In the genomic region with DNA sequence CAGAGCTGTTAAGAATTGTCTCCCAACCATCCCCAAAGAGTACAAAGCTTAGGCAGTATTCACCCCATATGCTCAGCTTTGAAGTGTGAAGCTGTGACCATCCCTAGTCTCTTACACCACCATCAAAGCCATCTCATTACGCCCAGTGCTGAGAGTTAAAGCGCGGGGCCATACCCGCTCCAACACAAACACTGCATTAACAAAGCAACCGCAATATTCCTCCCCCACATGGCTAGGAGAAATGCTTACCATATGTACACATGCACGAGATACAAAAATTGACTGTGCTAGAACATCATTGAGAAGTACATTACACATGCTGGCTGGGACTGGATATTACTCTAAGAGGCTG, we compare ENCODE assay signal across 19 mouse cellular contexts.
DNase-seq lines count a peak whose midpoint lies in the region; ATAC-seq and TF ChIP-seq lines count a peak whose summit lies in the region.
"Had no signal": no experiment of that assay in that cellular context is flagged by ENCODE, and none has a peak within 500 bp of the region (broad histone marks: within the 10 kb centered on the region; RNA-seq: fewer than 3 reads in every experiment).

No protein-coding gene starts in this region.

- peak overlapping the region; percentile 71 for H3K27ac ChIP-seq in forebrain, postnatal 0 days (ENCODE audit: low read depth, low read length)
- H3K27ac ChIP-seq: heart, embryonic 15.5 days; liver, embryonic 12.5 days; midbrain, embryonic 15.5 days; neural tube, embryonic 15.5 days had no signal

- no peaks in the 10 kb centered on the region for H3K4me1 ChIP-seq in forebrain, postnatal 0 days (ENCODE audit: insufficient read depth)
- H3K4me1 ChIP-seq: heart, embryonic 15.5 days; liver, embryonic 12.5 days; megakaryocyte, embryonic 14.5 days; midbrain, embryonic 15.5 days; neural tube, embryonic 15.5 days had no signal

- no peak overlapping the region for H3K9ac ChIP-seq in forebrain, postnatal 0 days
- H3K9ac ChIP-seq: heart, embryonic 15.5 days; liver, embryonic 12.5 days; midbrain, embryonic 15.5 days; neural tube, embryonic 15.5 days had no signal

- no peaks in the 10 kb centered on the region for H3K36me3 ChIP-seq in forebrain, postnatal 0 days (ENCODE audit: insufficient read depth)
- H3K36me3 ChIP-seq: heart, embryonic 15.5 days; liver, embryonic 12.5 days; midbrain, embryonic 15.5 days; neural tube, embryonic 15.5 days had no signal

- no peaks in the 10 kb centered on the region for H3K27me3 ChIP-seq in forebrain, postnatal 0 days (ENCODE audit: insufficient read depth, low read length)
- H3K27me3 ChIP-seq: heart, embryonic 15.5 days; liver, embryonic 12.5 days; megakaryocyte, embryonic 14.5 days; midbrain, embryonic 15.5 days; neural tube, embryonic 15.5 days had no signal

- DNase-seq in layer of hippocampus, adult 9-11 months, result peak; percentile 12
- DNase-seq in layer of hippocampus, adult 11-12 months (ENCODE audit: low spot score), result no peak
- DNase-seq in right cerebral cortex, adult 2 months (ENCODE audit: low spot score in 2 of 2), result peak; percentile 8 to 17
- no peak for DNase-seq in right cerebral cortex, postnatal 25 days
- DNase-seq in forebrain, postnatal 0 days, result peak; percentile 66
- no peak for DNase-seq in kidney, adult 8-10 months
- DNase-seq in thymus, postnatal 36 days, result no peak
- DNase-seq: cerebellum, postnatal 14 days; gastrocnemius, postnatal 36 days; kidney, adult 11 months; kidney, postnatal 10 days; lung, adult 2 months; thymus, postnatal 25 days had no signal

- 59% methylated on average over 6 of the region's 6 CpGs for WGBS in forebrain, postnatal 0 days

- no peaks in the 10 kb centered on the region for H3K9me3 ChIP-seq in forebrain, postnatal 0 days (ENCODE audit: low read length)
- H3K9me3 ChIP-seq: heart, embryonic 15.5 days; liver, embryonic 12.5 days; megakaryocyte, embryonic 14.5 days; midbrain, embryonic 15.5 days; neural tube, embryonic 15.5 days had no signal

- no peak for TF ChIP-seq CTCF in forebrain, postnatal 0 days (IDR thresholded peaks at IDR 0.05; ENCODE audit: low read depth)

- H3K4me2 ChIP-seq in forebrain, postnatal 0 days (ENCODE audit: low read depth), result no peak overlapping the region
- H3K4me2 ChIP-seq: heart, embryonic 15.5 days; liver, embryonic 12.5 days; midbrain, embryonic 15.5 days; neural tube, embryonic 15.5 days had no signal

- ATAC-seq in forebrain, postnatal 0 days, result peak; percentile 94
- ATAC-seq: liver, embryonic 12.5 days; midbrain, embryonic 15.5 days had no signal

- H3K4me3 ChIP-seq in forebrain, postnatal 0 days (ENCODE audit: low read depth, low read length), result no peak overlapping the region
- H3K4me3 ChIP-seq: heart, embryonic 15.5 days; liver, embryonic 12.5 days; megakaryocyte, embryonic 14.5 days; midbrain, embryonic 15.5 days; myocyte; neural tube, embryonic 15.5 days had no signal

Comparison
In these comparisons a context has a peak if more than half of its experiments do, and no peak if none do; other contexts are left out.
1. DNase-seq: peak in layer of hippocampus, adult 9-11 months (single experiment), right cerebral cortex, adult 2 months (2 of 2) and forebrain, postnatal 0 days (single experiment); none in layer of hippocampus, adult 11-12 months (single experiment), right cerebral cortex, postnatal 25 days (single experiment), kidney, adult 8-10 months (0 of 2) and thymus, postnatal 36 days (0 of 2).